Mouse (Mus musculus) thymus, postnatal 36 days (tissue): ENCODE measurements around the gene Vmn2r37.
"Not testable (repeated sequence)": the region's sequence is repeated elsewhere in the genome, so short reads cannot be mapped to it uniquely, and the experiment has no call there.

Experiments
- DNase-seq, 2 experiments: peaks; one replicate each; pipeline ENCODE4 v3.0.0; 2022; ENCODE audit warnings: mixed read lengths in 2 of 2

The Vmn2r37 gene

DNA sequence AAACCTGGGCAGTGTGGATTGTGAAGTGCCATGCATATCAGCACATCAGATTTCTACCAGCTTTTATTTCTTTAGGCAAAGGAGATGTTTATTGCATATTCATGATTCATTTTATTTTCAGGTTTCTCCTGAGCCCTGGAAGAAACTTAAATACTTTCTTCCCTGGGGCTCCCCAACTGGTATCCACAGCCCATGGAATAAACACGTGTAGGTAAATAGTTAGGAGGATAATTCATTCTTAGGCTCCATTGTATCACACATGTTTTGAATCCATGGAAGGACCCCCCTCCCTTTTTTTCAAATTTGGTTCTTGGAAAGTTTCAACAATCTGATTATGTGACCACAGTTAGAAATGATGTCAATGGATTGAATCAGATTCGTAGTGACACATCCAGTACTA is at the start of gene Vmn2r37:
Gene Vmn2r37 (minus strand): TSS at position 101 of the 400 bp plus-strand sequence.
- not testable (repeated sequence) for DNase-seq
